Mouse (Mus musculus): Measurements from ENCODE around the gene Lsamp. TPM values are rescaled to one million over a fixed set of nuclear protein-coding genes. Genes with fewer than 3 reads are reported as not detected.

Gene Lsamp
- polyA plus RNA-seq, 1 experiment from 2014 or later = 4.0 TPM

DNA sequence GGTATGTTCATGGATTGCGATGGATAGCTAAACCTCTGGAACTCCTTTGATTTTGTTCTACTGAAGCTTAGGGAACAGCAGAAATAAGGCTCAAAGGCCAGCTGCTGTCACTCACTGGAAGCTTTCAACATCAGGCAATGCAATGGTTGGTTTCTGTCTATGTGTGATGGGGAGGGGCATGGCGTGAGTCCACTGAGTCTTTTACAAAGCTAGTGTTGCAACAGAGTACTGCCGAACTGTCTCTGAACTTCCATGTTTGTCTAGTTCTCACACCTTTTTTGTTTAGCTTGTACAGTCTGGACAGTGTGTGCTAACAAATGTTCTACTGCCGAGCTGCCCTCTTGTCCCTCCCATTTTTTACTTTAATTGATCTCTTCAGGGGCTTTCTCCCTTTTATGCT, 1258.7 kb downstream of the Lsamp start:
- WGBS = 66% methylated on average over 4 of the region's 4 CpGs
- Histone ChIP-seq H3K27me3 (replicated peaks) (no peaks in the 10 kb centered on the region), H3K4me1 (replicated peaks) (no peaks in the 10 kb centered on the region), H3K4me2 (replicated peaks) (no peak overlapping the region), H3K9me3 (no peaks in the 10 kb centered on the region), H3K9ac (no peak overlapping the region), H3K27ac (no peak overlapping the region), H3K4me3 (replicated peaks) (no peak overlapping the region), H3K36me3 (no peaks in the 10 kb centered on the region)
- ATAC-seq = no peak

DNA sequence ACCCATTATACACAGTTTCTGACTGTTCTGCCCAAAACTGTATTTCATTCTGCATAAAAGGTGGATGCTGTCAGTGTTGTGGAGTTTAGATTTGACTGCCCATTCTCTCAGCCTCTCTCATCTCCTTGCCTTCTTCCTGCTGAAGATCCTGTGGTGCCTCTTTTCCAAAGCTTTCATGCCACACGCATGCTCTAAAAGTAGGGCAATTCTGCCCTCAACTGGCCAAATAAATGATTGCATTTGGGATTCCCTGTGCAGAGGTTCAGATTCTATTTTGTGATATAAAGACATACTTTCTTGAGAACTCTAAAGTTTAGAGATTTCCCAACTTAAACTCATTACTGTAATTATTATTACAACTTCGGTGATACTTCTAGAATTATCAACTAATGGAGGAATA, 1260.5 kb downstream of the Lsamp start:
- H3K9me3 ChIP-seq = no peaks in the 10 kb centered on the region
- H3K4me3 ChIP-seq (replicated peaks) = no peak overlapping the region
- no peaks in the 10 kb centered on the region for H3K27me3 ChIP-seq (replicated peaks)
- no peak overlapping the region for H3K27ac ChIP-seq
- ATAC-seq = no peak
- no peak overlapping the region for H3K4me2 ChIP-seq (replicated peaks)
- H3K4me1 ChIP-seq (replicated peaks) = no peaks in the 10 kb centered on the region
- H3K36me3 ChIP-seq = no peaks in the 10 kb centered on the region
- H3K9ac ChIP-seq = no peak overlapping the region
- 15% methylated on average over 2 of the region's 2 CpGs for WGBS

- H3K9me3 ChIP-seq = no peaks in the 10 kb centered on the region
- no peaks in the 10 kb centered on the region for H3K27me3 ChIP-seq (replicated peaks)
- no peak overlapping the region for H3K4me2 ChIP-seq (replicated peaks)
- no peak overlapping the region for H3K27ac ChIP-seq
- no peaks in the 10 kb centered on the region for H3K4me1 ChIP-seq (replicated peaks)
- no peaks in the 10 kb centered on the region for H3K36me3 ChIP-seq
- 56% methylated on average over 12 of the region's 12 CpGs for WGBS
- no peak overlapping the region for H3K9ac ChIP-seq
- ATAC-seq = no peak
- H3K4me3 ChIP-seq (replicated peaks) = no peak overlapping the region
Observed at GRCm38 (mm10) chr16:41258145-41259035, 1274.2 kb downstream of the Lsamp start.

DNA sequence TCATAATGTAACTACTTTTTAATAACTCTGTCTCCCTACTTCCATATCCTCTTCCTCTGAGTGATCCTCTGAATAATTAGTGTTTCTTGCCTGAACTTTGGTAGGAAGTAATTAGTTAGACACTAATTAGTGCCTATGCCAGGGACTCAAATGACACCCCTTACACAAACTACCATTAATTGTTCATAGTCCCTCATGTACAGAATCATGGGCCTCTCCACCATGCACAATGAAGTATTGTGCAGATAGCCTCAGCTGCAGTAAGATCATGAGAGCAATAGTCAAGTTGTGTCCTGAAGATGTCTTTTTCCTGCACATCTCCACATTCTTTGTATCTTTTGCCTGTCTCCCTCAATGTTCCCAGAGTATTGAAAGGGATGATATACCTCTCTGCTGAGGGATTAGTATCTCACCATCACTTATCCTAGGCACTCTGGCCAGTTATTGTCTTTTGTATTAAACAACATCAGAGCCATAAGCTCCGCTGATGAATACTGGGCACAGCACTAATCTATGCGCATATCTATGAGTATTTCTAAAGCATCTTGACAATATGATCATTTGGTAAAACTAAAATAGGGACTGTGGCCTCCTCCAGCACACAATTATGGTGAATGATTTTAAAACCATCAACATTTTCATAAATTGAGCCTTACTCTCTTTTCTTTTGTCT, 1292.0 kb downstream of the Lsamp start:
- ATAC-seq = no peak
- no peaks in the 10 kb centered on the region for H3K36me3 ChIP-seq

GRCm38 (mm10) chr16:41317992-41318391, 1333.8 kb downstream of the Lsamp start:
- Histone ChIP-seq H3K27me3 (replicated peaks) (no peaks in the 10 kb centered on the region), H3K4me2 (replicated peaks) (no peak overlapping the region), H3K4me3 (replicated peaks) (no peak overlapping the region), H3K4me1 (replicated peaks) (no peaks in the 10 kb centered on the region), H3K27ac (no peak overlapping the region), H3K9me3 (no peaks in the 10 kb centered on the region), H3K9ac (no peak overlapping the region), H3K36me3 (no peaks in the 10 kb centered on the region)
- ATAC-seq = no peak
- 66% methylated on average over 3 of the region's 3 CpGs for WGBS

More for the DNA sequence above, 1292.0 kb downstream of the Lsamp start:
- Histone ChIP-seq H3K9ac (no peak overlapping the region), H3K27me3 (replicated peaks) (no peaks in the 10 kb centered on the region), H3K4me1 (replicated peaks) (no peaks in the 10 kb centered on the region), H3K4me3 (replicated peaks) (no peak overlapping the region), H3K9me3 (no peaks in the 10 kb centered on the region), H3K27ac (no peak overlapping the region), H3K4me2 (replicated peaks) (no peak overlapping the region)
- WGBS = 91% methylated on average over 2 of the region's 2 CpGs

- Histone ChIP-seq H3K4me3 (replicated peaks) (no peak overlapping the region), H3K36me3 (no peaks in the 10 kb centered on the region), H3K27me3 (replicated peaks) (no peaks in the 10 kb centered on the region), H3K4me1 (replicated peaks) (no peaks in the 10 kb centered on the region), H3K27ac (no peak overlapping the region), H3K9ac (no peak overlapping the region), H3K4me2 (replicated peaks) (no peak overlapping the region), H3K9me3 (no peaks in the 10 kb centered on the region)
- ATAC-seq = no peak
- 76% methylated on average over 1 of the region's 1 CpGs for WGBS
Observed at GRCm38 (mm10) chr16:41343431-41343830, 1359.3 kb downstream of the Lsamp start.

DNA sequence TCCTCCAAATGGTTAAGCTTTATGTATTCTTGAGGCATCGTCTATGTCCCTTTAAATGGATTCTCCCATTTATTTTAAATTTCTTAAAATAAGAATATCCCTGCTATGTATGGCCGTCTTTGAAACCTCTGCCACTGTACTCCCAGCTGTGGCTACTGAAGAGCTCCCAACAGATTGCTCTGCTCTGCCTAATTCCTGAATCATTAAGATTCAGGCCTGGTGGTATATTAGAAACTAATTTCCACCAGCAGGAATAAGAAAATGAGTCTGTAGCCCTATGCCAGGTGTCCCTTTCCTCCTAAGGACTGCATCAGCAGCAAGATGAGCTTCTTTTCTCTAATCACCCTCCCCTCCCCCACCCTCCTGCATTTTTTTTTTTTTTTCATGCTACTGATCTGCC, 1381.0 kb downstream of the Lsamp start:
- Histone ChIP-seq H3K9ac (no peak overlapping the region), H3K9me3 (no peaks in the 10 kb centered on the region), H3K4me1 (replicated peaks) (no peaks in the 10 kb centered on the region), H3K27me3 (replicated peaks) (no peaks in the 10 kb centered on the region), H3K36me3 (no peaks in the 10 kb centered on the region), H3K4me2 (replicated peaks) (no peak overlapping the region), H3K4me3 (replicated peaks) (no peak overlapping the region), H3K27ac (no peak overlapping the region)
- ATAC-seq = no peak
- WGBS = 88% methylated on average over 2 of the region's 2 CpGs

- Histone ChIP-seq H3K27me3 (replicated peaks) (no peaks in the 10 kb centered on the region), H3K4me1 (replicated peaks) (no peaks in the 10 kb centered on the region), H3K27ac (no peak overlapping the region), H3K4me3 (replicated peaks) (no peak overlapping the region), H3K4me2 (replicated peaks) (no peak overlapping the region), H3K9me3 (no peaks in the 10 kb centered on the region), H3K36me3 (no peaks in the 10 kb centered on the region), H3K9ac (no peak overlapping the region)
- ATAC-seq = peak; percentile 89
- WGBS = 31% methylated on average over 3 of the region's 3 CpGs
Observed at GRCm38 (mm10) chr16:41383702-41384101, 1399.5 kb downstream of the Lsamp start.

GRCm38 (mm10) chr16:41384288-41384687, 1400.1 kb downstream of the Lsamp start:
- no peak overlapping the region for H3K4me2 ChIP-seq (replicated peaks)
- WGBS = 48% methylated on average over 1 of the region's 1 CpGs
- no peaks in the 10 kb centered on the region for H3K4me1 ChIP-seq (replicated peaks)
- no peak overlapping the region for H3K27ac ChIP-seq
- H3K4me3 ChIP-seq (replicated peaks) = no peak overlapping the region
- peak; percentile 63; the same call in 1 of the 2 replicates for ATAC-seq
- no peaks in the 10 kb centered on the region for H3K9me3 ChIP-seq
- no peaks in the 10 kb centered on the region for H3K27me3 ChIP-seq (replicated peaks)
- no peaks in the 10 kb centered on the region for H3K36me3 ChIP-seq
- H3K9ac ChIP-seq = no peak overlapping the region

DNA sequence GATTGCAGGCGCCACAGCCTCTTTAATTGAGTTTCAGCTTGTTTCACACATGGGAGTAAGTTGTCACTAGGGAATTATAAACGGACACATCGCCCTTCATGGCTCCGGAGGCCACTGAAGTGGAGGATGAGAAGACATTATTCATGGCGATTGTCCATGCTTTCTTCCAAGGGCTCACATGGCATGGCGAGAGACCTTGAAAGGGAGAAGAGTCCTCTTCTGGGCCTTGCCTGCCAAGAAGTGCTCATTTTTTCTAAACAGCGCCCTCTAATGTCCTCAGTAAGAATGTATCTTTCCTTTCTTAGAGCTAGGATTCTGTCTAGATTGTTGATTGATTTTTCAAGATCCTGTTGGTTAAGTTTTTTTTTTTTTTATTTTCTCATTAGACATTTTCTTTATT, 1424.7 kb downstream of the Lsamp start:
- Histone ChIP-seq H3K4me3 (replicated peaks) (no peak overlapping the region), H3K27ac (no peak overlapping the region), H3K4me1 (replicated peaks) (no peaks in the 10 kb centered on the region), H3K9ac (no peak overlapping the region), H3K4me2 (replicated peaks) (no peak overlapping the region), H3K27me3 (replicated peaks) (no peaks in the 10 kb centered on the region), H3K36me3 (no peaks in the 10 kb centered on the region), H3K9me3 (no peaks in the 10 kb centered on the region)
- 53% methylated on average over 7 of the region's 7 CpGs for WGBS
- no peak for ATAC-seq

- no peak overlapping the region for H3K9ac ChIP-seq
- ATAC-seq = no peak
- H3K4me2 ChIP-seq (replicated peaks) = no peak overlapping the region
- H3K27ac ChIP-seq = no peak overlapping the region
- no peaks in the 10 kb centered on the region for H3K27me3 ChIP-seq (replicated peaks)
- no peak overlapping the region for H3K4me3 ChIP-seq (replicated peaks)
- H3K36me3 ChIP-seq = no peaks in the 10 kb centered on the region
- 75% methylated on average over 3 of the region's 3 CpGs for WGBS
- H3K4me1 ChIP-seq (replicated peaks) = no peaks in the 10 kb centered on the region
- no peaks in the 10 kb centered on the region for H3K9me3 ChIP-seq
Observed at GRCm38 (mm10) chr16:41410671-41411070, 1426.5 kb downstream of the Lsamp start.

GRCm38 (mm10) chr16:41417363-41417762, 1433.2 kb downstream of the Lsamp start:
- 78% methylated on average over 5 of the region's 5 CpGs for WGBS
- H3K9me3 ChIP-seq = no peaks in the 10 kb centered on the region
- H3K9ac ChIP-seq = no peak overlapping the region
- H3K4me3 ChIP-seq (replicated peaks) = no peak overlapping the region
- no peaks in the 10 kb centered on the region for H3K36me3 ChIP-seq
- H3K27ac ChIP-seq = no peak overlapping the region
- no peak overlapping the region for H3K4me2 ChIP-seq (replicated peaks)
- no peaks in the 10 kb centered on the region for H3K4me1 ChIP-seq (replicated peaks)
- no peak for ATAC-seq
- no peaks in the 10 kb centered on the region for H3K27me3 ChIP-seq (replicated peaks)

DNA sequence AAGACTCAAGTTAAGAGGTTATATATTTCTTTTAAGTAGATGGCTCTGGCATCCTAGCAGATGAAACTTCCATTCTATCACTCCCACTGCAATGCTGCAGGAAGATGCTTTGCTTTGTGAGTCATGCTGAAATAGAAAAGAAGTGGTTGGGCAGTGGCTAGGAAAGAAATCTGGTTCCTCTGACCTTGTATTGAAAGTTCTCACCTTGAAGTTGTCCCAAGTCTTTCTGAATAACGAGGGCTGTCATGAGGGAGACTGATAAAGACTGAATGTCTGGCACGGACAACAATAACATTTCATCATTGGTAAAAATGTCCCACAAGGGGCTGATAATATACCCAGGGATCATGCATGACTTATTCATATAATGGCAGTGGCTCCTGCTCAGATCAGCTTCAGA, 1483.2 kb downstream of the Lsamp start:
- Histone ChIP-seq H3K4me2 (replicated peaks) (no peak overlapping the region), H3K27ac (no peak overlapping the region), H3K9ac (no peak overlapping the region), H3K9me3 (no peaks in the 10 kb centered on the region), H3K36me3 (no peaks in the 10 kb centered on the region), H3K4me3 (replicated peaks) (no peak overlapping the region), H3K4me1 (replicated peaks) (no peaks in the 10 kb centered on the region), H3K27me3 (replicated peaks) (no peaks in the 10 kb centered on the region)
- WGBS = 77% methylated on average over 2 of the region's 2 CpGs
- no peak for ATAC-seq

Measured in intestine, embryonic 15.5 days (tissue).